Mouse (Mus musculus) frontal cortex, postnatal 25 days (tissue): ENCODE measurements at regions not wholly inside any gene's neighbourhood (a gene's known extent, or its start where the extent isn't known, plus 50 kb on each side); places are given as distances from the start of the nearest gene placed in this dataset.

Experiments used
- DNase-seq, 2 experiments: peaks; one replicate each; pipeline ENCODE4 v3.0.0; 2022; ENCODE audit warnings: low spot score in 2 of 2

GRCm38 (mm10) chr17:83089856-83090692, 125.0 kb upstream of the Pkdcc start:
- no peak for DNase-seq

GRCm38 (mm10) chr17:83093862-83094261, 121.2 kb upstream of the Pkdcc start:
- DNase-seq: no peak

- DNase-seq: no peak
Observed at GRCm38 (mm10) chr17:83096451-83096850, 118.6 kb upstream of the Pkdcc start.

GRCm38 (mm10) chr17:83097998-83098397, 117.1 kb upstream of the Pkdcc start:
- DNase-seq: no peak

- no peak for DNase-seq
Observed at GRCm38 (mm10) chr17:83098679-83099413, 116.2 kb upstream of the Pkdcc start.

- no peak for DNase-seq
Observed at GRCm38 (mm10) chr17:83101035-83101434, 114.1 kb upstream of the Pkdcc start.

- DNase-seq: no peak
Observed at GRCm38 (mm10) chr17:83101756-83102155, 113.3 kb upstream of the Pkdcc start.

GRCm38 (mm10) chr17:83102675-83103412, 112.2 kb upstream of the Pkdcc start:
- DNase-seq: no peak

GRCm38 (mm10) chr17:83108151-83108550, 106.9 kb upstream of the Pkdcc start:
- DNase-seq: no peak

- peak; percentile 12 to 35 for DNase-seq
Observed at GRCm38 (mm10) chr17:83109792-83110440, 105.2 kb upstream of the Pkdcc start.

- no peak for DNase-seq
Observed at GRCm38 (mm10) chr17:83110556-83110955, 104.5 kb upstream of the Pkdcc start.

- no peak for DNase-seq
Observed at GRCm38 (mm10) chr17:83115146-83115545, 99.9 kb upstream of the Pkdcc start.

GRCm38 (mm10) chr17:83115832-83116480, 99.1 kb upstream of the Pkdcc start:
- DNase-seq: no peak

- no peak for DNase-seq
Observed at GRCm38 (mm10) chr17:83120665-83121232, 94.3 kb upstream of the Pkdcc start.

- no peak for DNase-seq
Observed at GRCm38 (mm10) chr17:83122525-83123280, 92.4 kb upstream of the Pkdcc start.

GRCm38 (mm10) chr17:83125057-83125456, 90.0 kb upstream of the Pkdcc start:
- DNase-seq: no peak

GRCm38 (mm10) chr17:83127842-83128241, 87.2 kb upstream of the Pkdcc start:
- DNase-seq: no peak

GRCm38 (mm10) chr17:83128843-83129544, 86.1 kb upstream of the Pkdcc start:
- DNase-seq: peak in 1 of 2 experiments; percentile 38

GRCm38 (mm10) chr17:83129658-83130057, 85.4 kb upstream of the Pkdcc start:
- DNase-seq: no peak
